Mouse (Mus musculus) left cerebral cortex, adult 2 months (tissue): ENCODE data around the gene Lypd4. TPM values are rescaled to one million over a fixed set of nuclear protein-coding genes. Genes with fewer than 3 reads are reported as not detected.
"Not testable (repeated sequence)": the region's sequence is repeated elsewhere in the genome, so short reads cannot be mapped to it uniquely, and the experiment has no call there.

Source experiments
- DNase-seq, 2 experiments: peaks; one replicate each; pipeline ENCODE4 v3.0.0; 2021 to 2022; ENCODE audit warnings: low spot score in 2 of 2, mixed read lengths in 1 of 2; ENCODE audit errors: extremely low spot score in 1 of 2
- H3K27ac ChIP-seq: fragments of 200-600 bp; 2 replicates; pipeline ENCODE4 v1.8.1; 2022
- H3K4me3 ChIP-seq: fragments of 200-600 bp; 2 replicates; pipeline ENCODE4 v1.8.1; 2022
- CTCF ChIP-seq: fragments of 200-600 bp; IDR thresholded peaks from 2 replicates; pipeline ENCODE4 v1.8.1; 2022; ENCODE audit warnings: antibody characterized with exemption, mild to moderate bottlenecking, moderate library complexity
- intact Hi-C: fragments of 180-260 bp; cut with DNase I; formaldehyde crosslinking; loops from one replicate; pipeline ENCODE4 v1.15.1; 2025
- total RNA-seq, 2 experiments: library from RNA; stranded (reverse); gene quantifications; 2 replicates each; pipeline ENCODE4 v1.2.3; 2021

The Lypd4 gene
- total RNA-seq, 2 experiments from 2014 or later: not detected

- Histone ChIP-seq H3K27ac (no peak overlapping the region), H3K4me3 (no peak overlapping the region)
- TF ChIP-seq CTCF: no peak
- intact Hi-C loops: no loop called here
- no peak for DNase-seq
These were observed 13.2 kb downstream of the Lypd4 start for GRCm38 (mm10) chr7:24856460-24857120.

GRCm38 (mm10) chr7:24853695-24854094 is 16.0 kb downstream of the Lypd4 start:
- intact Hi-C loops: no loop called here
- TF ChIP-seq CTCF: no peak
- DNase-seq: no peak
- Histone ChIP-seq H3K27ac (no peak overlapping the region), H3K4me3 (no peak overlapping the region)

- DNase-seq: no peak
- TF ChIP-seq CTCF: no peak
- H3K4me3 ChIP-seq: no peak overlapping the region
- no peak overlapping the region for H3K27ac ChIP-seq
- intact Hi-C loops: no loop called here
These were observed 16.5 kb downstream of the Lypd4 start for GRCm38 (mm10) chr7:24853233-24853563.

GRCm38 (mm10) chr7:24852557-24853232 is 17.0 kb downstream of the Lypd4 start:
- intact Hi-C loops: no loop called here
- TF ChIP-seq CTCF: no peak
- no peak overlapping the region for H3K27ac ChIP-seq
- no peak overlapping the region for H3K4me3 ChIP-seq
- no peak for DNase-seq

GRCm38 (mm10) chr7:24851596-24852325 is 18.0 kb downstream of the Lypd4 start:
- Histone ChIP-seq H3K27ac (no peak overlapping the region), H3K4me3 (no peak overlapping the region)
- intact Hi-C loops: no loop called here
- no peak for TF ChIP-seq CTCF
- no peak for DNase-seq

- TF ChIP-seq CTCF: no peak
- intact Hi-C loops: no loop called here
- Histone ChIP-seq H3K4me3 (no peak overlapping the region), H3K27ac (no peak overlapping the region)
- no peak for DNase-seq
These were observed 18.8 kb downstream of the Lypd4 start for GRCm38 (mm10) chr7:24850899-24851303.

GRCm38 (mm10) chr7:24850162-24850561 is 19.6 kb downstream of the Lypd4 start:
- Histone ChIP-seq H3K27ac (no peak overlapping the region), H3K4me3 (no peak overlapping the region)
- intact Hi-C loops: no loop called here
- peak; percentile 47 to 54 for DNase-seq
- TF ChIP-seq CTCF: no peak

GRCm38 (mm10) chr7:24846576-24846975 is 23.2 kb downstream of the Lypd4 start:
- H3K27ac ChIP-seq, intact Hi-C loops, H3K4me3 ChIP-seq, DNase-seq: not testable (repeated sequence)

GRCm38 (mm10) chr7:24845713-24846112 is 24.0 kb downstream of the Lypd4 start:
- intact Hi-C loops: no loop called here
- Histone ChIP-seq H3K4me3 (no peak overlapping the region), H3K27ac (no peak overlapping the region)
- no peak for DNase-seq
- TF ChIP-seq CTCF: no peak; the same call in none of the 2 replicates

GRCm38 (mm10) chr7:24845181-24845580 is 24.6 kb downstream of the Lypd4 start:
- Histone ChIP-seq H3K4me3 (no peak overlapping the region), H3K27ac (no peak overlapping the region)
- no peak for TF ChIP-seq CTCF
- DNase-seq: no peak
- intact Hi-C loops: no loop called here

GRCm38 (mm10) chr7:24844144-24844543 is 25.6 kb downstream of the Lypd4 start:
- no peak overlapping the region for H3K4me3 ChIP-seq
- no peak for TF ChIP-seq CTCF
- H3K27ac ChIP-seq: no peak overlapping the region
- intact Hi-C loops: no loop called here
- DNase-seq: no peak

GRCm38 (mm10) chr7:24841009-24841408 is 28.7 kb downstream of the Lypd4 start:
- no peak for DNase-seq
- TF ChIP-seq CTCF: no peak
- intact Hi-C loops: no loop called here
- no peak overlapping the region for H3K27ac ChIP-seq
- no peak overlapping the region for H3K4me3 ChIP-seq
